Mouse (Mus musculus) brain, embryonic 14.5 days (tissue): Measurements from ENCODE around the gene Frmd4b.

ENCODE experiments used
- CTCF ChIP-seq: fragments of 200-500 bp; IDR thresholded peaks from 2 replicates; pipeline ENCODE4 v1.5.1; 2012; ENCODE audit warnings: inconsistent platforms, mild to moderate bottlenecking, moderate library complexity, borderline replicate concordance; ENCODE audit not compliant: insufficient read depth, insufficient read length; ENCODE audit errors: extremely low read depth
- POLR2A ChIP-seq: fragments of 200-500 bp; IDR thresholded peaks from 2 replicates; pipeline ENCODE4 v1.6.1; 2012; ENCODE audit warnings: mild to moderate bottlenecking, inconsistent platforms, borderline replicate concordance; ENCODE audit not compliant: poor library complexity, insufficient read depth, insufficient read length, severe bottlenecking; ENCODE audit errors: extremely low read depth

DNA sequence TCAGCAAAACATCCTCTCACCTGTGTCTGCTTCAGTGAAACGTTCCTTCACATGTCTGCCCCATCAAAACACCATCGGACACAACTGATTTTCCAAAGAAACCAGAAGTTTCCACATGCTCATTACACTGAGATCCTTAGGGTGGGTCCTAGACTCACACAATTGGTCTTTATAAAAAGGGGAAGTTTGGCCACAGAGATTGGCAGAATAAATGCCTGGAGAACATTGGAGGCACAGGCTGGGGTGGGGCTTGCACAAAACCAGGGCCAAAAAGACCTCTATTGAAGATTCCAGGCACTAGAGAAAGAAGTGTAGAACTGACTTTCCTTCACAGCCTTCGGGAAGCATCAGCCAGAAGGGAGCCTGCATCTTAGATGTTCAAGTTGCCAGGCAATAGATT lies 343.6 kb downstream of the Frmd4b start:
- TF ChIP-seq POLR2A (no peak), CTCF (no peak)
